Mouse (Mus musculus) forebrain, embryonic 10.5 days (tissue): ENCODE measurements at regions not wholly inside any gene's neighbourhood (a gene's known extent, or its start where the extent isn't known, plus 50 kb on each side); places are given as distances from the start of the nearest gene placed in this dataset.

Experiments
- DNase-seq: peaks from one replicate; pipeline ENCODE4 v3.0.0-alpha.2; 2017; ENCODE audit warnings: low spot score; ENCODE audit errors: extremely low spot score
- H3K27ac ChIP-seq: fragments of 300-500 bp; sonication (generic); 2 replicates; pipeline ENCODE4 v1.5.1; 2016; ENCODE audit warnings: mild to moderate bottlenecking
- H3K27me3 ChIP-seq: fragments of 300-500 bp; sonication (generic); 2 replicates; pipeline ENCODE4 v1.6.1; 2016; ENCODE audit warnings: mild to moderate bottlenecking; ENCODE audit not compliant: poor library complexity, severe bottlenecking
- H3K36me3 ChIP-seq: fragments of 300-500 bp; sonication (generic); replicated peaks from 2 replicates; pipeline ENCODE4 v1.6.1; 2016; ENCODE audit warnings: mild to moderate bottlenecking, moderate library complexity
- H3K4me1 ChIP-seq: fragments of 300-500 bp; sonication (generic); 2 replicates; pipeline ENCODE4 v1.6.1; 2016
- H3K4me3 ChIP-seq: fragments of 300-500 bp; sonication (generic); 2 replicates; pipeline ENCODE4 v1.5.1; 2016; ENCODE audit warnings: mild to moderate bottlenecking, moderate library complexity
- H3K9me3 ChIP-seq: fragments of 300-500 bp; sonication (generic); 2 replicates; pipeline ENCODE4 v1.6.1; 2016; ENCODE audit warnings: mild to moderate bottlenecking, moderate library complexity
- WGBS: fragments of 180-500 bp; shearing (Covaris S2); methylation state at CpG from one replicate; pipeline ENCODE4 v1.1.7; 2016; 5-methylcytosine and 5-hydroxymethylcytosine counted together

DNA sequence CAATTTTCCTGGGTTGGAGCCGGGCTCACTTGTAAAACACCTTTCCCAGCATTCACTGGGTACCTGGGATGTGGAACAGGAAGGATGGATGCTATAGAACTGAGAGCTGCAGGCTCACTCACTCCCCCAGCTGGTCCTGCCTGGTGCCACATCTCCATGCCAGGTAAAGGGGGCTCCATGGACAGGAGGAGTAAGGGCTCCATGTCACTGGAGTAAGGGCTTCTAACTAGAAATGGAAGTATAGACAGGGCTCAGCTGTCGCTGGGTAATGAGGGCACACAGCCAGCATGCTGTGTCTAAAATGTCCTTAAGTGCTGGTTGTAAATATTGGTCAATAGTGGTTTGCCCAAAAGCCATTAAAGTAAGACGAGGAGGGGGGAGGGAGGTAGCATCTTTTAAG is 99.4 kb upstream of the Gpr12 start:
- peaks cover 6% of the 10 kb centered on the region for H3K4me1 ChIP-seq
- 66% methylated on average over 3 of the region's 3 CpGs for WGBS
- H3K4me3 ChIP-seq = no peak overlapping the region
- no peak for DNase-seq
- H3K27me3 ChIP-seq = peaks cover 72% of the 10 kb centered on the region
- H3K9me3 ChIP-seq = no peaks in the 10 kb centered on the region
- no peak overlapping the region for H3K27ac ChIP-seq
- no peaks in the 10 kb centered on the region for H3K36me3 ChIP-seq

DNA sequence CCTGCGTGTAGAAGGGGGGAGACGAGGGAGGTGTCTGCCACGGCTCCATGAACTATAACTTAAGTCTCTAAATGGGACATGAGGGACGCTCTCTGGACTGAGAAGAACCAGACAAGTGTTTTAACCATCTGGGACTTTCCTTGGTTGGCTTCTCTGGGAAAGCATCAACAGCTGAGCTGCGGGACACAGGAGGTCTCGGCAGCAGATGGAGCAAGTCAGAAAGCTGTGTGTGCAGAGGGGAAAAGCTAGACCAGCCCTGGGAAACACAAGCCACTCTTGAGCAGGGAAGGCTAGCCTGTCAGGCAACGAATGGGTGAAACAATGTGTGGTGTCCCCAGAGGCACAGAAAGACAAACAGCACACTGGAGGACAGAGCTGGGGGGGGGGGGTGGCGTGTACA is 98.5 kb upstream of the Gpr12 start:
- Histone ChIP-seq H3K4me1 (peaks cover 11% of the 10 kb centered on the region), H3K36me3 (no peaks in the 10 kb centered on the region), H3K27me3 (peaks cover 79% of the 10 kb centered on the region), H3K4me3 (no peak overlapping the region), H3K27ac (no peak overlapping the region), H3K9me3 (no peaks in the 10 kb centered on the region)
- DNase-seq = no peak
- 85% methylated on average over 8 of the region's 8 CpGs for WGBS

DNA sequence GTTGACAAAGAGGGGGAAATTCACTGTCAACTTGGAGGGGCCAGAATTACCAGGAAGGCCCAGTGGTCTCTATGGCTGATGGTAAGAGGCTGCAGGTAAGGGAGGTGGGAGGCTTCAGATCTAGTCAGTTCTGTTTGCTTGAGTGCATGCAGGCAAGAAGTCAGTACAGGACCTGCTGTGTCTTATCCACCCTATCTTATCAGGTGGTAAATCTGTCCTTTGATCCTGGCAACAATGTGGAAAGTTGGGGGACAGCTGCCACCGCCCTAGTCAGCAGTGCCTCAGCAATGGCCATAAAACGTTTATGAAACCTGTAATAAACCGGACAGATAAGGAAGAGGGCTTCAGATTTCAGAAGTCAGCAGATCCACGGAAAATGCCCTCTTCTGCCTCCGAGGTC is 97.9 kb upstream of the Gpr12 start:
- WGBS = 80% methylated on average over 5 of the region's 5 CpGs
- DNase-seq = no peak

DNA sequence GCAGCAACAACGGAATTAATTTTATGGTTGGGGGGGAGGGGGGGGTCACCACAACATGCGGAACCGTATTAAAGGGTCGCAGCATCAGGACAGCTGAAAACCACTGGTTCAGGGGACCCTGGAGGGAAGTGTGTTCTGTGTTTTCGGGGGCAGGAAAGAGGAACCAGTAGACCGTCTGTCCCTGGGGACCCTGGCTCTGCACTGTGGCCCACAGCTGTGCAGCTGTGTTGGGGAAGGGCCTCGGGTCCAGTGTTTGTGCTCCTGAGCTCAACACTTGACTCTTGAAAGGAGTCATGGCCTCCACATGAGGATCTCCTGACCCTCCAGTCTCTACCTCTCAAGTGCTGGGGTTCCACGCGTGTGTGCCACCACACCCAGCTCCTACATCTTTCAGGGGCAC is 96.5 kb upstream of the Gpr12 start:
- H3K9me3 ChIP-seq = no peaks in the 10 kb centered on the region
- no peak overlapping the region for H3K4me3 ChIP-seq
- H3K4me1 ChIP-seq = peaks cover 19% of the 10 kb centered on the region
- WGBS = 88% methylated on average over 9 of the region's 9 CpGs
- no peak for DNase-seq
- no peak overlapping the region for H3K27ac ChIP-seq
- no peaks in the 10 kb centered on the region for H3K36me3 ChIP-seq
- peaks cover 84% of the 10 kb centered on the region for H3K27me3 ChIP-seq

More for the DNA sequence above, 97.9 kb upstream of the Gpr12 start:
- Histone ChIP-seq H3K27me3 (peaks cover 79% of the 10 kb centered on the region), H3K4me1 (peaks cover 14% of the 10 kb centered on the region), H3K4me3 (no peak overlapping the region), H3K9me3 (no peaks in the 10 kb centered on the region), H3K27ac (no peak overlapping the region), H3K36me3 (no peaks in the 10 kb centered on the region)

DNA sequence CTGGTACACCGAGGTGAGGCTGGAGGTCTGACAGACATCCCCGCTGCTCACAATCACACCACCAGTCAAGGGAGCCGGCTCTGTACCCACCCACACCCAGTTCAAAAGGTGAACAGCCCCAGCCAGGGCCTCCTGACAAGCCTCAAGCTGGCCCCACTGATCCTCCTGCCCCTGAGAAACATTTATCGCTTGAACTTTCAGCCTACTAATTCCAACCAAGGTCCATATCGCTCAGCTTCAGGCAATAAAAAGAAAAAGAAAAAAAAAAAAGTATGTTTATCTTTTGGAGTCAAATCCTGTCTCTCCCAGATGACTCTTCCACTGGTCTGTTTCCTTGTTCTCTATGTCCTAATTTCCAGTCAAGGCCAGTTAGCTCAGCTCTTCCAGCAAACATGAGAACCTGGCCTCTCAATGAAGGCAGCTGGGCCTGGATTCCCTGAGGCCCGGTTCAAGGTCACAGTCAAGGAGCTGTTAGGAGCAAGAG is 94.2 kb upstream of the Gpr12 start:
- no peaks in the 10 kb centered on the region for H3K9me3 ChIP-seq
- 93% methylated on average over 6 of the region's 6 CpGs for WGBS
- H3K27ac ChIP-seq = no peak overlapping the region
- no peaks in the 10 kb centered on the region for H3K36me3 ChIP-seq
- peaks cover 82% of the 10 kb centered on the region for H3K27me3 ChIP-seq
- no peak overlapping the region for H3K4me3 ChIP-seq
- DNase-seq = no peak
- H3K4me1 ChIP-seq = peaks cover 22% of the 10 kb centered on the region

DNA sequence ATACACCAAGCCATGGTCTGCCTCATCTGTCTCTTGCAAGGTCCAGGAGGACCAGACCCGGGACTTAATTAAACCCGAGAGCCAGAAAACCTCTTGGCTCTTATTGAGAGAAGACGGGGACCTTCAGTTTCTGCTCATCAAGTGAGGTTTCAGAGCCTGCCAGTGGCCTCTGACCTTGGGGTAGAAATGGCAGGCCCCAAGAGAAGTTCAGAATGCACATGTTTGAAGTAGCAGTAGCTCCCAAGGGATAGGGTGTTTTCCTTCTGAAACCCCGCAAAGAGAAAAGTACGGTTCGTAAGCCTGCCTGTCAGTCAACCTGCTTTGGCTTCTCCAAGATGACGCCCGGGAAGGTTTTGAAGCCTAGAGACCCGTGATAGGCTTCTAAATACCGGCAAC is 93.7 kb upstream of the Gpr12 start:
- Histone ChIP-seq H3K4me3 (no peak overlapping the region), H3K27ac (no peak overlapping the region), H3K4me1 (peaks cover 22% of the 10 kb centered on the region), H3K9me3 (no peaks in the 10 kb centered on the region), H3K27me3 (peaks cover 81% of the 10 kb centered on the region), H3K36me3 (no peaks in the 10 kb centered on the region)
- DNase-seq = no peak
- 89% methylated on average over 10 of the region's 10 CpGs for WGBS

DNA sequence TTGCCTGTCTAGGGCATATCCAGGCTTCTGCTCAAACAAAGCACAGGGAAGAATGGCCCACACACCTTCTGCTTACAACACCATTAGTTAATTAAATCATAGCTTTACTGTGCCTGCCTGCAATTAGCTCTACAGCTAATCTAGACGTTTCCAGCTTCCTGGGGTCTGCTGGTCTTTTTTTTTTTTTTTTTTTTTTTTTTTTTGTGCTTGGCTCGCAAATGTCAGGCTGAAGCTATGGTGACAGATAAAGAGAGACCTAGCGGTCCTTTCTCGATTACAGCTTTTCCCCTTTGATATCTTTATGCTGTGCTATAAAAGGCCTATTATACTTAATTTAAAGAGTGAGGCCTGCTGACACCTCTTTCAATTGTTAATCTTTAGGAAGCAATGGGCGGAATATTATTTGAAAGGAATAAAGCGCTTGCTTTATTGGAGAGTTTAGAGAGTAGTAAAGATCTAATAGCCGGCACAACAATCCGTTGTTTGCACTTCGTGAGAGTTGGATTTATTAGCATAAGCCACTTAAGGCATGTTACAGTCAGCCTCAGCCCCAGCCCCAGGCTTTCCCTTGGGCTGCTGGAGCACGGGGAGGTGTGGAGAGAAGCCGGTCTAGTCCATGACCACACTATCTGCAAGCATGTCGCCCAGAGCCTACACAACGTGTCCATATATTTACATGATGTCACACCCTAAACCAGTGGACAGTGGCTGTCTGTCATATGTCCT is 93.2 kb upstream of the Gpr12 start:
- Histone ChIP-seq H3K9me3 (no peaks in the 10 kb centered on the region), H3K4me1 (peaks cover 22% of the 10 kb centered on the region), H3K4me3 (no peak overlapping the region), H3K36me3 (no peaks in the 10 kb centered on the region), H3K27ac (no peak overlapping the region), H3K27me3 (peaks cover 79% of the 10 kb centered on the region)
- 56% methylated on average over 13 of the region's 13 CpGs for WGBS
- DNase-seq = no peak

DNA sequence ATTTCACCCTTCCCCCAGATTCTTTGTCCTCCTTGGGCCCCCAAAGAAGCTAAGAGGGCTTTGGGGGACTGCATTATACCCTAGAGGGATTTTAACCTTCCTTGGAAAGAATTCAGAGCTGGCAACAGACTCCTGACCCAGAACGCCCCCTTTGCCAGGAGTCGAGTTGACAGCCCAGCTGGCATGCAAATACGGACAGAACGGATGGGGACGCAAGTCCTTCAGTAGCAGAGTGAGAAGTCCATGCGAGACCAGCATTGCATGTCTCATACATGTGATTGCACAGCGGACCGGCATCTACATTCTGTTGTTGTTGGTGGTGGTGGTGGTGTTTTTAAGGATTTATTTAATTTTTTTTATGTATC is 92.1 kb upstream of the Gpr12 start:
- DNase-seq = no peak
- 85% methylated on average over 8 of the region's 8 CpGs for WGBS
- no peaks in the 10 kb centered on the region for H3K36me3 ChIP-seq
- no peak overlapping the region for H3K4me3 ChIP-seq
- H3K27me3 ChIP-seq = peaks cover 69% of the 10 kb centered on the region
- H3K9me3 ChIP-seq = no peaks in the 10 kb centered on the region
- H3K27ac ChIP-seq = no peak overlapping the region
- peaks cover 22% of the 10 kb centered on the region for H3K4me1 ChIP-seq

DNA sequence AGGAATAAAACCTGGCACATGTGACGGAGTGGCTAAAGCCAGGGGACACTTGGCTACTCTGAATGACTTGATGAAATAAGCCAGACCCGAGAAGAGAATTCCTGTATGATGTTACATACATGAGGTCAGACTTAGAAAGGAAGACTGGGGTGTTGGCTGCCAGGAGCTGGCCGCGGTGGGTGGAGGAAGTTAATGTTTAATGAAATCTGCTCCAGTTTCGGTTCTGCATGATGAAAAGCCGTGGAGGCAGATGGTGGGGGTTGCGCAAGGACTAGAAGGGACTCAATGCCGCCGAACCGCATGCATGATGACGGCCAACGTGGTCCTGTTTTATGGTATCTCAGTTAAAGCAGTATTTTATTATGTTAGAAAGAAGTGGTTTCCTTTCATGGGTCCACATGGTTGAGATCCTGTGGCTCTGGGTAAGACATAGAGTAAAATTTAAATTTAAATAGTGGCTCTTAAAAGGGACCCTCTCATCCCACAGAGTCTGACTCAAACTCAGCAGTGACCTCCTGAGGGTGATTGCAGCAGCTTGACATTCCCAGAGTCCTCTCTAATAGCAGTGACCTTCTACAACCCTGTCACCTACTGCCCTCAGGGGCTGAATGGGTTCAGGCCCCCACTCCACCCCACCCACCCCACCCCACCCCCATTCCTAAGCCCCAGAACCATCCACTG is 91.6 kb upstream of the Gpr12 start:
- Histone ChIP-seq H3K27me3 (peaks cover 66% of the 10 kb centered on the region), H3K4me3 (no peak overlapping the region), H3K4me1 (peaks cover 22% of the 10 kb centered on the region), H3K36me3 (no peaks in the 10 kb centered on the region), H3K27ac (no peak overlapping the region), H3K9me3 (no peaks in the 10 kb centered on the region)
- WGBS = 93% methylated on average over 12 of the region's 12 CpGs
- DNase-seq = no peak

DNA sequence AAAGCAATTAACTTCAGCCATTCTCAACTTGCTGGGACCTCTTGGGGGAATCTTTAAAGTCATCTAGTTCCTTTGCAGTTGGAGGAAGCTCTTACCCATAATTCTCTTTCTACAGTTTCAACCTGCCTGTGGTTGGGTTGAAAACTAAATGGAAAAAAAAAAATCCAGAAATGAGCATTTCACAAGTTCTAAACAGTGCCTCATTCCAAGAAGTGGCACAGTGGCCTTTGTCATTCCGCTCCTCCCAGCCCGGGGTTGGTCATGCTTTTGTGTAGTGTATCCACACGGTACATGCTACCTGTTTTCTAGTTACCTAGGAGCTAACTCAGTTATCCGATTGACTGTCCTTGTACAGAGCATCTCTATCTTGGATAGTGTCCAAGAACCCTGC is 90.8 kb upstream of the Gpr12 start:
- DNase-seq = no peak
- Histone ChIP-seq H3K27me3 (peaks cover 60% of the 10 kb centered on the region), H3K27ac (no peak overlapping the region), H3K9me3 (no peaks in the 10 kb centered on the region), H3K4me1 (peaks cover 22% of the 10 kb centered on the region), H3K36me3 (no peaks in the 10 kb centered on the region), H3K4me3 (no peak overlapping the region)
- 95% methylated on average over 4 of the region's 4 CpGs for WGBS

DNA sequence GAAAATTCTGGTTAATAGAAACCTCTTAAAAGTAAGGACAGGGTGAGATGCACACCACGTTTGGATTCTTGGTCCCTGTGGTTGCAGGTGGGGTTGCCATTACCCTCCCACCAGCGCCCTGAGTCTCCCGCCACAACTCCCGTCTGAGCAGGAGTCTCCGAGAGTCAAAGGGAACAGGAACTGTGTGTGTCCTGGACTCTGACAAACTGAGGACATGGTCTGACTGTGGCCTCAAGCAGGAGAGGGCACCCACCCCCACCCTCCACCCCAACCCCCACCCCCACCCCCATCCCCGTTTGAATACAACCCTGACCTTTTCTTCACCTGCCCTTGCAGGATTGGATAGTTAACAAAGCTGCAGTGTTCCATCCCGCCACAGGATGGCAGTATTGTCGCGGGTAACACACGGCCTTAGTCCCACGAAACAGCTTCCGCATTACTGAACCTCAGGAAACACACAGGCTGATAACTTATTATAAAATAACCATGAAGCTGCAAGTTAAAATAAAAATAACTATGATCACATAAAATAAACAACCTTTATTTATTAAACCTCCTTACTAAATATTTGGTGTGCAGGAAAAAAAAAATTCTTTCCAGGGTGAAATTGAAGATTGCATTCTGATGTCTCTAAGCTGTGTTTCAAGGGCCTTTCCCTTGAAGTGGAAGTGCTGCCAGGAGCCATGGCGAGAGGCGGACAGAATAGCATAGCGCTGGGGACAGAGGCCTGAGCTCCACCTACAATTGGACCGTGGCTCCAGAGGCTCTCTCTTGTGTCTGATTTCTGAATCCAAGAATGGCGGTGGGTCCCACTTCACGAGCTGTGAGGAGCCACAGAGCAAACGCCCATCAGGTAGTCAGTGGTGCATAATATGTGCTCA is 90.2 kb upstream of the Gpr12 start:
- 29% methylated on average over 19 of the region's 19 CpGs for WGBS
- Histone ChIP-seq H3K9me3 (no peaks in the 10 kb centered on the region), H3K4me3 (no peak overlapping the region), H3K27me3 (peaks cover 54% of the 10 kb centered on the region), H3K36me3 (no peaks in the 10 kb centered on the region), H3K27ac (no peak overlapping the region), H3K4me1 (peaks cover 22% of the 10 kb centered on the region)
- peak; percentile 69 for DNase-seq

DNA sequence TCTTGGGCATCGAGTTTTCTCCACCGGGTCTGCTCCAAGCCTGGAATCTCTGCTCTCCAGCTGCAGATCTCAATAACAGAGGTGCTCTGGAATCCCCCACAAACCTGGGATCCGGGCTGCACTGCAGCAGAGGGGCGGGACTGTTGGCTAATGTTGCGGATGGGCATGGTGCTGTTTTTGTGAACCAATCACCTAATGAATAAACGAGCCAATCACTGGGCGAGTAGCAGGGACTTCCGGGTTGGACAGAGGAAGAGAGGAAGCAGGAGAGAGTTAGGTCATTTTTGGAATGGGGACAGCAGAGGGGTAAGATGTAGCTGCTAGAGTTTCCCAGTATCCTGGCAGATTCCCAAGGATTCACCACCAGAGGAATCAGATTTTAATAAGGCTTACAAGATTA is 76.7 kb upstream of the Gpr12 start:
- 75% methylated on average over 8 of the region's 8 CpGs for WGBS
- Histone ChIP-seq H3K27ac (no peak overlapping the region), H3K4me1 (no peaks in the 10 kb centered on the region), H3K27me3 (no peaks in the 10 kb centered on the region), H3K36me3 (no peaks in the 10 kb centered on the region), H3K9me3 (no peaks in the 10 kb centered on the region), H3K4me3 (no peak overlapping the region)
- no peak for DNase-seq

DNA sequence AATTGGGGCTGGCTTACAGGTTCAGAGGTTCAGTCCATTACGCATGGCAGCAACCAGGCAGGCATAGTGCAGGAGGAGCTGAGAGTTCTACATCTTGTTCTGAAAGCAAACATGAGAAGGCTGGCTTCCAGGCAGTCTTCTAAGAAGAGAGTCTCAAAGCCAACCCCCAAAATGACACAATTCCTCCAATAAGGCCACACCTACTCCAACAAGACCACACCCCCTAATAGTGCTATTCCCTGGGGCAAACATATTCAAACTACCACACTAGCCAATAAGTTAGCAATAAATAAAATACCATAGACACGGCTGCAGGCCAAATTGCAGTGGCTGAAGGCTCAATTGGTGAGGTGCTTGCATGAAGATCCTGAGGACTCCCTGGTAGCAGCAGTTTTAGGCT is 72.2 kb upstream of the Gpr12 start:
- no peaks in the 10 kb centered on the region for H3K9me3 ChIP-seq
- peaks cover 10% of the 10 kb centered on the region for H3K4me1 ChIP-seq
- DNase-seq = no peak
- no peaks in the 10 kb centered on the region for H3K27me3 ChIP-seq
- 92% methylated on average over 2 of the region's 2 CpGs for WGBS
- no peaks in the 10 kb centered on the region for H3K36me3 ChIP-seq
- H3K27ac ChIP-seq = no peak overlapping the region
- no peak overlapping the region for H3K4me3 ChIP-seq
